ENCODE assay signal across 10 mouse cellular contexts in genomic region chr6:108274364-108275084, GRCm38 (mm10).
A peak's percentile ranks its signal among the peaks of the same experiment; 100 is the strongest.
DNase-seq lines count a peak whose midpoint lies in the region; ATAC-seq lines count a peak whose summit lies in the region.
"Had no signal": no experiment of that assay in that cellular context is flagged by ENCODE, and none has a peak within 500 bp of the region (broad histone marks: within the 10 kb centered on the region; RNA-seq: fewer than 3 reads in every experiment).

No protein-coding gene starts in this region.

- H3K4me3 ChIP-seq in hindbrain, embryonic 13.5 days: no peak overlapping the region
- no peak overlapping the region for H3K4me3 ChIP-seq in hindbrain, embryonic 11.5 days (ENCODE audit: low read depth, low read length)
- no peak overlapping the region for H3K4me3 ChIP-seq in embryonic facial prominence, embryonic 10.5 days

- H3K9me3 ChIP-seq in hindbrain, embryonic 13.5 days: no peaks in the 10 kb centered on the region
- H3K9me3 ChIP-seq in hindbrain, embryonic 11.5 days (ENCODE audit: control insufficient read depth, low read length): no peaks in the 10 kb centered on the region
- no peaks in the 10 kb centered on the region for H3K9me3 ChIP-seq in embryonic facial prominence, embryonic 10.5 days

- no peaks in the 10 kb centered on the region for H3K27me3 ChIP-seq in hindbrain, embryonic 13.5 days
- no peaks in the 10 kb centered on the region for H3K27me3 ChIP-seq in hindbrain, embryonic 11.5 days (ENCODE audit: control insufficient read depth, insufficient read depth, low read length)
- H3K27me3 ChIP-seq in embryonic facial prominence, embryonic 10.5 days (replicated peaks; ENCODE audit: low read depth, poor library complexity, severe bottlenecking): no peaks in the 10 kb centered on the region

- H3K9ac ChIP-seq in hindbrain, embryonic 13.5 days: no peak overlapping the region
- no peak overlapping the region for H3K9ac ChIP-seq in hindbrain, embryonic 11.5 days (ENCODE audit: low read depth, low read length)

- H3K4me1 ChIP-seq in hindbrain, embryonic 13.5 days (replicated peaks): peaks cover 11% of the 10 kb centered on the region
- no peaks in the 10 kb centered on the region for H3K4me1 ChIP-seq in hindbrain, embryonic 11.5 days (replicated peaks; ENCODE audit: control insufficient read depth, insufficient read depth, low read length)
- peaks cover 4% of the 10 kb centered on the region for H3K4me1 ChIP-seq in embryonic facial prominence, embryonic 10.5 days

- H3K27ac ChIP-seq in hindbrain, embryonic 13.5 days: no peak overlapping the region
- H3K27ac ChIP-seq in hindbrain, embryonic 11.5 days (ENCODE audit: low read depth, low read length): no peak overlapping the region
- H3K27ac ChIP-seq in embryonic facial prominence, embryonic 10.5 days (replicated peaks): peak overlapping the region; percentile 48; the same call in 1 of the 2 replicates

- H3K36me3 ChIP-seq in hindbrain, embryonic 13.5 days: no peaks in the 10 kb centered on the region
- no peaks in the 10 kb centered on the region for H3K36me3 ChIP-seq in hindbrain, embryonic 11.5 days (ENCODE audit: control insufficient read depth, insufficient read depth, low read length)
- 0 out of 2 replicates have a peak, but pooled peaks cover 3% of the 10 kb centered on the region for H3K36me3 ChIP-seq in embryonic facial prominence, embryonic 10.5 days (replicated peaks)

- no peak overlapping the region for H3K4me2 ChIP-seq in hindbrain, embryonic 13.5 days
- H3K4me2 ChIP-seq in hindbrain, embryonic 11.5 days (replicated peaks; ENCODE audit: low read depth, low read length): no peak overlapping the region

- no peak for DNase-seq in hindbrain, embryonic 11.5 days (ENCODE audit: low spot score)
- DNase-seq in brain, adult 2 months (ENCODE audit: low read depth, low spot score): peak; percentile 60
- DNase-seq in embryonic facial prominence, embryonic 10.5 days (ENCODE audit: low spot score): no peak
- peak; percentile 35 for DNase-seq in layer of hippocampus, adult 9-10 months (ENCODE audit: low spot score)
- no peak for DNase-seq in right cerebral cortex, postnatal 25 days
- no peak for DNase-seq in left cerebral cortex, postnatal 25 days (ENCODE audit: low spot score in 2 of 2)
- DNase-seq in gastrocnemius, postnatal 10 days: no peak
- DNase-seq: adrenal gland, postnatal 25 days; midbrain, embryonic 14.5 days had no signal

- WGBS in hindbrain, embryonic 13.5 days: 65% methylated on average over 10 of the region's 10 CpGs
- WGBS in hindbrain, embryonic 11.5 days: 70% methylated on average over 10 of the region's 10 CpGs
- 83% methylated on average over 10 of the region's 10 CpGs for WGBS in embryonic facial prominence, embryonic 10.5 days

- intact Hi-C loops in left cerebral cortex, postnatal 25 days (cut with DNase I): no loop called here

- peak; percentile 52; the same call in 1 of the 2 replicates for ATAC-seq in hindbrain, embryonic 13.5 days (ENCODE audit: low FRiP score)
- no peak for ATAC-seq in hindbrain, embryonic 11.5 days (ENCODE audit: low FRiP score)

Comparison
In these comparisons a context has a peak if more than half of its experiments do, and no peak if none do; other contexts are left out.
1. DNase-seq: peak in brain, adult 2 months (single experiment) and layer of hippocampus, adult 9-10 months (single experiment); none in hindbrain, embryonic 11.5 days (single experiment), embryonic facial prominence, embryonic 10.5 days (single experiment), right cerebral cortex, postnatal 25 days (single experiment), left cerebral cortex, postnatal 25 days (0 of 2) and gastrocnemius, postnatal 10 days (single experiment).